Mouse (Mus musculus) Muller cell, postnatal 12 days (primary cell): ENCODE measurements around the gene Mkln1.
"Not testable (repeated sequence)": the region's sequence is repeated elsewhere in the genome, so short reads cannot be mapped to it uniquely, and the experiment has no call there.

Experiments used
- DNase-seq: peaks from one replicate; pipeline ENCODE4 v3.0.0-alpha.2; 2015; ENCODE audit errors: inconsistent ontology term

The Mkln1 gene

DNA sequence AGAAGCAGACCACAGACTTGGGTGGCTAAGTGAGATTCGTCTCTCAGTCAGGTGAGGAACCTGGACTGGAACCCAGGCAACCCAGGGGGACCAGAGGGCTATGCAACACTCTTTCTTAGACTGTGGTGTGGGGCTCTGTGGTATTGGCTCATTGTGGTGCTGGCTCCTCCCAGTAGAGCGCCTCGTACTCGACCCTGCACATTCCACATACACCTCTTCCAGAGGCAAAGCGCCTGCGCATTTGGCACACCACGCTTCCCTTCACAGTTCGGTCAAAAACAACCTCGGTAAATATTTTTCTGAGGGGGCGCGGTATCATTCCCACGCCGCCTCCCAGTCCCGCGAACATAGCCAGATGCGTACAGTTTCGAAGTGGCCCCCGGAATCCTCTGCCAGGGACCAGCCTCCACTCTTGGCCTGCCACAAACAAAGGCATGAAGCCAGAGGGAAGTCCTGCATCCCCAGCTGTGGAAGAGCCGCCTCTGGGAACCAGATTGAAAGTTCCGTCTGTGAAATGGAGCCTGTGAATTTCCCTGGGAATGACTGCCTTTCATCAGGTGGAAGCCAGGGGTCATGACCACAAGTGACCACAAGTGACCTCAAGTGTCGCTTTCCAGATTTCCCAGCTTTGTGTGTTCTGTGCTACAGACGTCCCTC is 152.5 kb downstream of the Mkln1 start:
- DNase-seq = no peak

GRCm38 (mm10) chr6:31556460-31557100 is 158.0 kb downstream of the Mkln1 start:
- DNase-seq = peak; percentile 43

- no peak for DNase-seq
Measured at GRCm38 (mm10) chr6:31560138-31560959, 161.8 kb downstream of the Mkln1 start.

- not testable (repeated sequence) for DNase-seq
Measured at GRCm38 (mm10) chr6:31561948-31562347, 163.4 kb downstream of the Mkln1 start.

- DNase-seq = peak; percentile 9
Measured at GRCm38 (mm10) chr6:31562371-31563080, 164.0 kb downstream of the Mkln1 start.

DNA sequence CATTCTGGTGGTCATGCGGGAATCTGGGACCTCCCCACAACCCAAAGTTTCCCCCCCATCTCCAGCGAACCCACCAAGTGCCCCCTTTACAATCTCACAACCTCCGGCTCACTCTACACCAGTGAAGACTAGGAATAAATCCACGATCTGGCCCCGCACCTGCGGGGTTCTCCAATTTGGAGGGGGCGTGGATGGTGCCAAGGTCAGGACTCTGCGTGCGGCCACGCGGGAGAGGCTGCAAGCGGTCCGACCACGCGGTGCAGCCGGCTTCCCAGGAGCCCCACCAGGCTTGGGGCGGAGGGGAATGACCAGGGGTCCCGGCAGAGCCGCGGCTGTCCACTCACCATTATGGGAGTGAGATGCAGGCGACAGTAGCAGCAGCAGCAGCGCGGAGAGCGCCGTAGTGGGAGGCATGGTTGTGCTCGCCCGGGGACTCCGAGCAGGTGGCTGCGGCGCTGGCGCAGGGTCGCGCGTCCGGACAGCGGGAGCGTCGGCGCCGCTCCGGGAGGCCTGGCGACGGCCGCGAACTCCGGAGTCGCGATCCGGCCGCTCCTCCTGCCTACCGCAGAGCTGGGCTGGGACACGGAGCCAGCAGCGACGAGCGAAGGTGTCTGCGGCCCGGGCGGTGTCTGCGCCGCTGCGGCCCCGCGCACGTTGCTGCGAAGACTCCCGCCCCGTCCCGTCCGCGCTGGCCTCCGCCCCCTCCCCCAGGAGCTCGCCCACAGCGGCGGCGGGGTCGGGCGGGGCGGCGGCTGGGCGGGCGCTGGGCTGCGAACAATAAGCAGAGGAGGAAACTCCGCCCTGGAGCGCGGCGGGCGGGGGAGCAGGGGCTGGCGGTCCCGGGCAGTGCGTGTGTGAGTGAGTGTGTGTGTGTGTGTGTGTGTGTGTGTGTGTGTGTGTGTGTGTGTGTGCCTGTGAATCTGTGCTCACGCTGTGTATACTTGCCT is 165.0 kb downstream of the Mkln1 start, which contains the start of gene Podxl:
Gene Podxl, minus strand, starts transcription at position 747 of the 947 bp plus-strand sequence.
- DNase-seq = peak; percentile 86

- DNase-seq = no peak
Measured at GRCm38 (mm10) chr6:31564182-31564531, 165.6 kb downstream of the Mkln1 start.

- peak; percentile 14 for DNase-seq
Measured at GRCm38 (mm10) chr6:31564901-31565391, 166.4 kb downstream of the Mkln1 start.
